Mouse (Mus musculus) E14TG2a.4 (cell line): ENCODE measurements around the gene Pagr1a.

Experiments used
- CTCF ChIP-seq: conservative IDR thresholded peaks from 2 replicates; pipeline ENCODE4 v1.5.1; 2014; ENCODE audit warnings: low read length
- NANOG ChIP-seq: IDR thresholded peaks from 2 replicates; pipeline ENCODE4 v1.6.1; 2014; ENCODE audit warnings: borderline replicate concordance, low read length, mixed read lengths
- POU5F1 ChIP-seq: IDR thresholded peaks from 2 replicates; pipeline ENCODE4 v1.6.1; 2014; ENCODE audit warnings: low read length, borderline replicate concordance

DNA sequence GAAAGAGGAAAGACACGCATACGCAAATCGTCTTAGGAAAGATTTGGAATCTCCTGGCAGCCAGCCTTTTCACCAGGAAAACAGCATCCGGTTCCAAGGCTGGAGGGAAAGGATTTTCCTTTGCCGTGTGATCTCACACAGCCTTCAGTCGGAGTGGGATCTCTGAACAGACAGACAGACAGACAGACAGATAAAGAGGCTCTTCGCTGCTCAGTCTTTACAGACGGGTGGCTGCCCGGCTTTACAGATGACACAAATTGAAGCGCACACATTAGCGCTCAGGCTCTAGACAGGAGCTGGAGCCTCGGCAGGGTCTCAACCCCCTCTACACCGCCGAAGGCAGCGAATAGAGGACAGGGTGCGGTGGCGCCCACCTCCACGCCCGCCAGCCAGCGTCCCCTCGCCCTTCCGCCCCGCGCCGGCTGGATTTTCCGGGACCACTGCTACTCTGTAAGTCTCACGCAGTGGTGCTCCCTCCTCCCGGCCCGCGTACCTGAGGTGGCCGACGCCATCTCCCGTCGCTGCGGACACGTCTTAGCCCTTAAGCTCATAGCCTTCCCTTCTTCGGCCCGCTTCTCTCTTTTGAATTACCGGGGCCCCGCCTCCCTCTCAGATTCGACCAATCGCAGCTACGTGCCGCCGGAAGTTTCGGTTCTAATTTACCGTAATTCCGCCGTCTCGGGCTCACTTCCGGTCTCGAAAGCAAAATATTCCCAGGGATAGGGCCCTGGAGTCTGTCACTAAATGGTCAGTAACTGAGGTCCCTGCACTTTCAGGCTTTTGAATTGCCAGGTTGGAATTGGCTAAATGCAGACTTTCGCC is 24.9 kb upstream of the Pagr1a start, which contains the start of gene Kif22:
- TF ChIP-seq CTCF (no peak), NANOG (no peak), POU5F1 (no peak)
